8 mouse cellular contexts compared by ENCODE assay signal in the genomic region with DNA sequence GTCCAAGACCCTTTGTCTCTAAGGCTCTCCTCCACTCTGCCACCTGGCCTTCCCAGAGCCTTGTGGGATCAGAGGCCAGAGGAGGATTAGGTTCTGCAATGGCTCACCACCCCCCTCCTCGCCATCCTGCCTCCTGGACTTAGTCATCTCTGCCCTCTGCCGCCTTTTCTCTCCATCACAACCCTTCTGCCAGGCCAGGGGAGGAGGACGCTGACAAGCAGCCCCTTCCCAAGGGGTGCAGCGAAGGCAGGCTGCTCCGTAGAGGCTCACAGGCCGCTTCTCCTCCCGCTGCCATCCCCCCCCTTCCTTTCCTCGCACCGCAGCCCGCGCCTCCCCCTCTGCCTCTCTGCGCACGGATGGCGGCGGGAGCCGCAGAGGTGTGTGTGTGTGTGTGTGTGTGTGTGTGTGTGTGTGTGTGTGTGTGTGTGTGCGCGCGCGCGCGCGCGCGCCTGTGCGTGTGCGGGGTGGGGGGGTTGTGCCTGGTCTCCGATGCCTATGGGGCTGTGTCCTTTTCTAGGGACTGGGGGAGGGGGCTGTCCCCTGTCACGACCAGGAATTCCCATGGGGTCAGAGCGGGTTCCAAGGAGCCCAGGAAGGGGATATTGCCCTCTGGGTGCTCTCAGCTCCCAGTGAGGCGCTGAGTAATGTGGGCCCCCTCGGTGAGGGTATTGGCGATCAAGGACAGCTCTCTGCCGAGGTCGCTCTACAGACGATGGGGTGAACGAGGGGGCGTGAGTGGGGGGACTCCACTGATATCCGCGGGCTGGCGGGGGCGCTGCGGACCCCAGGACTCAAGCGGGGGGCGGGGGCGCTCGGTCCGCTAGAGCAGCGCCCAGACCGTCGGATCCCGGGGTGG. TPM values are rescaled to one million over a fixed set of nuclear protein-coding genes. Genes with fewer than 3 reads are reported as not detected.
DNase-seq lines count a peak whose midpoint lies in the region; ATAC-seq and TF ChIP-seq lines count a peak whose summit lies in the region.

A gene (plus strand): TSS at position 177 of the 856 bp plus-strand sequence.

- no peaks in the 10 kb centered on the region for H3K36me3 ChIP-seq in heart, adult 2 months (ENCODE audit: control insufficient read depth, insufficient read depth, low read length)
- H3K36me3 ChIP-seq in kidney, postnatal 0 days (ENCODE audit: insufficient read depth, low read length): no peaks in the 10 kb centered on the region
- H3K36me3 ChIP-seq in liver, embryonic 14.5 days (replicated peaks; ENCODE audit: control insufficient read depth, insufficient read depth, low read depth): no peaks in the 10 kb centered on the region

- peak; percentile 23; the same call in 1 of the 2 replicates for ATAC-seq in kidney, postnatal 0 days (replicated peaks; ENCODE audit: low FRiP score, low read depth)
- ATAC-seq in liver, embryonic 14.5 days (ENCODE audit: insufficient read depth): no peak

- no peak for TF ChIP-seq CTCF in heart, adult 2 months (IDR thresholded peaks at IDR 0.05)
- TF ChIP-seq CTCF in kidney, postnatal 0 days (IDR thresholded peaks at IDR 0.05; ENCODE audit: low read depth): no peak
- TF ChIP-seq CTCF in liver, embryonic 14.5 days (IDR thresholded peaks at IDR 0.05; ENCODE audit: low read depth): no peak

- H3K4me3 ChIP-seq in heart, adult 2 months: peak within 1 kb of the TSS; percentile 66
- peak within 1 kb of the TSS; percentile 60 for H3K4me3 ChIP-seq in kidney, postnatal 0 days (replicated peaks; ENCODE audit: low read depth, low read length)
- H3K4me3 ChIP-seq in liver, embryonic 14.5 days (ENCODE audit: insufficient read depth in 1 of 2, low read depth in 2 of 2, low read length in 2 of 2): peak within 1 kb of the TSS; percentile 20 to 50

- intact Hi-C loops in heart, adult 2 months (cut with DNase I): loop anchor here (2.0 kb wide), 2 partner anchors 52 to 134 kb away; no protein-coding TSS in a partner anchor

- WGBS in heart, adult 2 months: 3% methylated on average over 47 of the region's 52 CpGs
- 2% methylated on average over 48 of the region's 52 CpGs for WGBS in kidney, postnatal 0 days
- WGBS in liver, embryonic 14.5 days (ENCODE audit: insufficient replicate concordance): 2% methylated on average over 52 of the region's 52 CpGs

- H3K9ac ChIP-seq in heart, adult 2 months (ENCODE audit: low read depth, low read length): peak within 1 kb of the TSS; percentile 92
- peak within 1 kb of the TSS; percentile 67 for H3K9ac ChIP-seq in kidney, postnatal 0 days (ENCODE audit: low read depth, low read length)
- no peak within 1 kb of the TSS for H3K9ac ChIP-seq in liver, embryonic 14.5 days (replicated peaks)

- TF ChIP-seq EP300 in heart, adult 2 months (IDR thresholded peaks at IDR 0.05; ENCODE audit: insufficient read depth, low read depth, low read length): no peak
- no peak for TF ChIP-seq EP300 in liver, embryonic 14.5 days (IDR thresholded peaks at IDR 0.05; ENCODE audit: low read depth)

- H3K4me1 ChIP-seq in heart, adult 2 months (ENCODE audit: control insufficient read depth, insufficient read depth, low read length): no peaks in the 10 kb centered on the region; the same call in 1 of the 2 replicates
- no peaks in the 10 kb centered on the region; the same call in 1 of the 2 replicates for H3K4me1 ChIP-seq in kidney, postnatal 0 days (replicated peaks; ENCODE audit: insufficient read depth, low read length)
- H3K4me1 ChIP-seq in liver, embryonic 14.5 days (replicated peaks; ENCODE audit: control insufficient read depth in 2 of 2, insufficient read depth in 2 of 2, low read length in 1 of 2): peaks cover 2 to 5% of the 10 kb centered on the region in 2 experiments; a peak in 2 of 4 replicates

- H3K27ac ChIP-seq in heart, adult 2 months: peak within 1 kb of the TSS; percentile 61
- H3K27ac ChIP-seq in kidney, postnatal 0 days: no peak within 1 kb of the TSS
- H3K27ac ChIP-seq in liver, embryonic 14.5 days: no peak within 1 kb of the TSS

- H3K79me2 ChIP-seq in heart, adult 2 months (replicated peaks; ENCODE audit: control insufficient read depth, insufficient read depth, low read length): no peaks in the 10 kb centered on the region

- TF ChIP-seq POLR2A in heart, adult 2 months (IDR thresholded peaks at IDR 0.05; ENCODE audit: insufficient read depth, low read depth, low read length): no peak

- peak; percentile 67 for DNase-seq in CD4-positive, CD25-positive, alpha-beta regulatory T cell, adult 2 months (ENCODE audit: low read depth, low spot score)
- DNase-seq in adrenal gland, adult (ENCODE audit: inconsistent age in 2 of 2, low spot score in 1 of 2): peak; percentile 41 to 76
- DNase-seq in embryo, embryonic 11.5 days (ENCODE audit: low read depth, low spot score): peak; percentile 22
- DNase-seq in heart, adult 2 months: peak in 1 of 2 experiments; percentile 46
- DNase-seq in kidney, postnatal 0 days (ENCODE audit: low spot score): peak; percentile 44
- no peak for DNase-seq in liver, embryonic 14.5 days (ENCODE audit: low read depth in 3 of 3, low spot score in 3 of 3)
- DNase-seq in retina, embryonic 14.5 days (ENCODE audit: low spot score): peak; percentile 57
- no peak for DNase-seq in urinary bladder, postnatal 36 days (ENCODE audit: low spot score in 2 of 2)

- H3K27me3 ChIP-seq in heart, adult 2 months (ENCODE audit: control insufficient read depth, insufficient read depth, low read length): peaks cover 7% of the 10 kb centered on the region
- no peaks in the 10 kb centered on the region for H3K27me3 ChIP-seq in kidney, postnatal 0 days (ENCODE audit: insufficient read depth, low read length)
- H3K27me3 ChIP-seq in liver, embryonic 14.5 days (ENCODE audit: control insufficient read depth, insufficient read depth, low read length): peaks cover 22% of the 10 kb centered on the region

- peak within 1 kb of the TSS; percentile 99 for H3K4me2 ChIP-seq in kidney, postnatal 0 days (ENCODE audit: low read length)
- H3K4me2 ChIP-seq in liver, embryonic 14.5 days (ENCODE audit: low read depth): peak within 1 kb of the TSS; percentile 65

- no peaks in the 10 kb centered on the region for H3K9me3 ChIP-seq in kidney, postnatal 0 days (replicated peaks; ENCODE audit: low read length)
- H3K9me3 ChIP-seq in liver, embryonic 14.5 days (ENCODE audit: control insufficient read depth, low read length): no peaks in the 10 kb centered on the region

RNA-seq across cellular contexts. Expression of the gene that starts here (rescaled TPM):
- 10 to 100 TPM; 26.7 to 29.5 TPM for total RNA-seq in heart, adult 2 months (2021)
- polyA plus RNA-seq in heart, adult 2 months (2012; rRNA removed): 117 and 128 TPM in 2 replicates
- 33.7 and 33.8 TPM in 2 replicates for polyA plus RNA-seq in kidney, postnatal 0 days (2015; fragmentation: Nextera tagmentation; extraction: Ambion mirVana)
- 40.3 and 43.3 TPM in 2 replicates for polyA plus RNA-seq in liver, embryonic 14.5 days (2012; rRNA removed)
- polyA plus RNA-seq in liver, embryonic 14.5 days (2014; fragmentation: Nextera tagmentation; extraction: Ambion mirVana): 13.1 and 13.9 TPM in 2 replicates

Comparison
In these comparisons a context has a peak if more than half of its experiments do, and no peak if none do; other contexts are left out.
1. DNase-seq: peak in CD4-positive, CD25-positive, alpha-beta regulatory T cell, adult 2 months (single experiment), adrenal gland, adult (2 of 2), embryo, embryonic 11.5 days (single experiment), kidney, postnatal 0 days (single experiment) and retina, embryonic 14.5 days (single experiment); none in liver, embryonic 14.5 days (0 of 3) and urinary bladder, postnatal 36 days (0 of 2).
2. Peak in every context shown above with its lines, with median percentiles within 50 percentile points of each other: H3K4me3 ChIP-seq.